Mouse (Mus musculus): ENCODE measurements at regions not wholly inside any gene's neighbourhood (a gene's known extent, or its start where the extent isn't known, plus 50 kb on each side); places are given as distances from the start of the nearest gene placed in this dataset.

DNA sequence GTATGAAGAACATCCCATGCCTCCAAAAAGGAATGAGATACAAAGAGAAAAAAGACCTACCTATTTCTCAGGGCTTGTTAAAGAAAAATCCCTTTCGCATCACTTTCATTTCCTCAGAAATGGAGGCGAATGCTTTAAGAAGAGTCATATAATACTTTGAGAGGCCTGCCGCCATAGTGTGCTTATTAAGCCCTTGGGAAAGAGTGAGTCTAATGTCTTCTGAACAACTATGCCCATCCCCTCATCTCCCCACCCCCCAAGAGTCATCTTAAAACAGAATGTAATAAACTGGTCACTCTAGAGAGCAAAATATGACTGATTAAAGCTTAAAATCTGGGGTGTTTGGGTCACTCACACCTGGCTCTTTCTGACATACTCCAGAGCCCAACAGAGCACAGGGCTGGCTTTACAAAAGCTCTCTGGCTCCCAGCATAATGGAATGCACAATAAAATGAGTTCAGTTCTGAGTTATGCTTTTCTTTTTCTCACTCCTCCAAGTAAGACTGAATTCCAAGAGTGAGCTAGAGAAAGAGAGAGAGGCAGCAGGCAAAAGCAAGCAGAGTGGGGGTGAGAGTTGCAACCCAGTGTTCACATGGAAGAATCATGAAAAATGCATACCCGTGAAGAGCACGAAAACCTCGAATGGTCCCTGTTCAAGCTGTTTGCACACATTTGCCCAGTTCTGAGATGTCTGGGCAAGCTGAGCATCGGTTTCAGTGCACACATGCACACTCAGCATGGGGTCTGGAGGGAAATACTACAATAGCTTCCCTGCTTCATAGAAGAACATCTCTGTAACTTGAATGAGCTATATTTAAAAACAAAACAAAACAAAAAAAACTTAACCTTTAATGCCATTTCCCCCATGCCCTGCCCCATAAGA, 180.0 kb upstream of the Spats2l start:
- no peak for TF ChIP-seq FLI1 (IDR thresholded peaks at IDR 0.05; ENCODE audit: low read length)
- no peak for TF ChIP-seq GATA1 (IDR thresholded peaks at IDR 0.05; ENCODE audit: borderline replicate concordance, low read length)

All from megakaryocyte, embryonic 14.5 days (primary cell).